Mouse (Mus musculus) c-Kit-negative CD71-positive TER-119-positive erythroid progenitor cells, embryonic 14.5 days (primary cell): ENCODE data around the gene Mark2.

Experiments
- DNase-seq: peaks from one replicate; pipeline ENCODE4 v3.0.0-alpha.2; 2013; ENCODE audit warnings: low read depth, low spot score

Gene Mark2

DNA sequence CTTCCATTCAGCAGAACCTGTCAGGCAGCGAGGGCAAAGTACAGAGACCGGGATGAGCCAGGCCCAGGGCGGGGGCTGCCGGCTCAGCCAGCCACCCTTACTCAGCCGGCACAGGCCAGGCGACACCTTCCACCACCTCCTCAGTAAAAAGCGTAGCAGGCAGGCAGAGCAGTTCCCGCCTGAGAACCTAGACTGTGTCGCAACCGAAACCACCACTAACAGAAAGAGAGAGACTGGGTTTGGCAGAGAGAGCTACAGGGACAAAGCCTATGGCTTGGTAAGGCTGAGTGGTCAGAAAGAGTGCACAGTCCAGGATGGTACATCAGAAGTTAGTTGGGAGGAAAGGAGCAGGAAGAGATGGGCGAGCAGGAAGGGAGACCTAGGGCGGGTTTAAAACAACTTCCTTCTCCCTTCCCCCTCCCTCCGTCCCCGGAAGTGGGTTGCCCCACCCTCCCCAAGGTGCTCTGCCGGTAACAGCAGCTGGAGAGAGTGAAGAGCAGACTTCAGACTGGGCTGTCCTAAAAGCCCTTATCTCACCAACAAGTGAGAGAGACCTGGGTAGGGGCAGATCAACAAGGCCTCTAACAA is 46.5 kb downstream of the Mark2 start:
- DNase-seq: peak; percentile 41

DNA sequence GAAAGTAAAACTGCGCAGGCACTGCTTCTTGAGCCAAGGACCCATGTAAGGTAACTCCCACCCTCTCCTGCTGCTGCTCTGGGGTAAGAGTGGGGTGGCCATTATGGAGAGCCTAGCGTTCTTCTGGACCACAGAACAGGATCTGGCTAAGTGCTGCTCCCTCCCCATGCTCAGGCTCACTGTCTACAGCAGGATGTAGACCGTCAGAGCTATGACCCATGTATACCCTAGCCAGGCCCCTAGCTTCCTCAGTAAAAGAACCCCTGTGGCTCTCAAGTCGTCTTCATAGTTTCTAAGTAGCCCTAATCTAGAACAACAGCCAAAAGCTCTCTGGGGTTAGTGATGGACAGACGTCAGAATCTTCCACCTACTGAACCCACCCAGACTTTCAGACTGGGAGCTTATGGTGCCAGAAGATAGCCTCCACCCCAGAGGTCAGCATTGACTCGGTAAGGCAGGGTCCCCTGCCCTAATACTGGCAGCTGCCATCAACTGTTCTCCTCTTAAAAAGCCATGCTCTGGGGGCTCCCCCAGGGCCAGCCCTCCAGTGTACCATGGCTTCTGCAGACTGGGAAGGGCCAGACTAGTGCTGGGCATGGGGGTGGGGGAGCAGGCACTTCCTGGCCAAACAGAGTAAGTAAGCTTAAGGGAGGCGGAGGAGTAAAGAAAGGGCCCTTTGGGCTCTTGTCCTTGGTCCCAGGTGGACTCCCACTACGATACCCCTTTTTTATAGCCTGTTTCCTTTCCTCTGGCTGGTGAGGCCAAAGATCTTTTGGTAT is 47.4 kb downstream of the Mark2 start:
- no peak for DNase-seq

DNA sequence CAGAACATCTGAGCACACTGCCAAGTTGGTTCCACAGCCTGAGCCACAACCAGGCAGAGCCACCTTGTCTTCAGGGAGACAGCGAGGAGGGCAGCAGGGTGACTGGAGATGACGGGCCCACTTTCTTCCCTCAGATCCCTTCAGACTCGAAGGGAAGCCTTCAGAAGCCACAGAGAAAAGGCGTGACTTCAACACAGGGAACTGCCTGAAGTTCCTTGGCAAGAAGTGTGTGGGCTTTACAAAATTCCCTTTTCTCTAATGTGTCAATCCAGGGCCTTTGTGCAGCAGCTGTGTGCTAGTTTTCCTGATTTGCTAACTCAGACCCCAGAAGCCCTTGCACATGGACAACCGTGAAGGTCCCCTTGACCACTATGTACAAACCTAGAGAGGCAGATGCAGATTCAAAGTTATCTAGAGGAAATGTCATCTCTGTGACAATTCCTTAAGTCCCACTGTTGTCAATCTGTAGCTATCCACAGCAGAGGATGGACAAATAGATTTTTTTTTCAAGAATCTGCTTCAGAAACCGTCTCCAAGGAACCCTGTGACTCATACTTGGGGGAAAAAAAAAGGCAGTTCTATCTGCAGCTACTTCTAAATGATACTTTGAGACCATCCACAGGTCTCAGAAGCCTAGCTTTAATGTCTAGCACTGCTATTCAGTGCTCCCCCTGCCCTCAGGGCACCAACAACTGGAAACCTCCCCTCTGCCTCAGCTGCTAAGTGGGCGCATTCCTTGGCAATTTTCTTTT is 49.5 kb downstream of the Mark2 start:
- no peak for DNase-seq

DNA sequence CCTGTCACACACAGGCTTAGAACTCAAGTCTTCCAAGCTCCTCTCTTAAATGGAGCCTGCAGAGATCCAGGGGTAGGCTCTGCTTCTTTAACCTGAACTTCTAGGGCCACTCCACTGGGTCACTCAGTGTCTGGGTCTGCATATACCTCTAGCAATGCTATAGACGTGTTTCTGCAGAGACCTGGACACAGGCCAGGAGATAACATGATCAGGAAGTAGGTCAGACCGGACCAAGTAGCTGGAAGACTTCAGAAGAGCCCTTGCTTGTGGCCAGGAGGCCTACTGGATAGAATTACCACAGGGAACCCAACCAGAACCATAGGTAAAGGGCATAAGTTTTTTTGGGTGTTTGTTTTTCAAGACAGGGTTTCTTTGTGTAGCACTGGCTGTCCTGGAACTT is 51.9 kb downstream of the Mark2 start:
- no peak for DNase-seq

DNA sequence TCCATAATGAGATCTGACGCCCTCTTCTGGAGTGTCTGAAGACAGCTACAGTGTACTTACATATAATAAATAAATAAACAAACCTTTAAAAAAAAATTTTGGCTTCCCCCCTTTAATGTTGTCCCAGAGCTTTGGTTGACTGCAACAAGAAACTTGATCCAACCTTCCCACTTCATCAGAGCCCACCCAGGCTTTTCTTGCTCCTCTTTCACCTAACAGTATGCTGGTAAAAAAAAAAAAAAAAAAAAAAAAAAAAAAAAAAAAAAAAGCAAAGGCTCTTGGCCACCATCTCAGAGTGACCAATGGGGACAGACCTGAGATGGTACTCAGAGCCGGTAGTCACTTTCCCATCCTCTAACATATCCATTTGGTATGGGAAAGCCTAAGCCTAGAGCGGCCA is 53.4 kb downstream of the Mark2 start:
- DNase-seq: no peak

DNA sequence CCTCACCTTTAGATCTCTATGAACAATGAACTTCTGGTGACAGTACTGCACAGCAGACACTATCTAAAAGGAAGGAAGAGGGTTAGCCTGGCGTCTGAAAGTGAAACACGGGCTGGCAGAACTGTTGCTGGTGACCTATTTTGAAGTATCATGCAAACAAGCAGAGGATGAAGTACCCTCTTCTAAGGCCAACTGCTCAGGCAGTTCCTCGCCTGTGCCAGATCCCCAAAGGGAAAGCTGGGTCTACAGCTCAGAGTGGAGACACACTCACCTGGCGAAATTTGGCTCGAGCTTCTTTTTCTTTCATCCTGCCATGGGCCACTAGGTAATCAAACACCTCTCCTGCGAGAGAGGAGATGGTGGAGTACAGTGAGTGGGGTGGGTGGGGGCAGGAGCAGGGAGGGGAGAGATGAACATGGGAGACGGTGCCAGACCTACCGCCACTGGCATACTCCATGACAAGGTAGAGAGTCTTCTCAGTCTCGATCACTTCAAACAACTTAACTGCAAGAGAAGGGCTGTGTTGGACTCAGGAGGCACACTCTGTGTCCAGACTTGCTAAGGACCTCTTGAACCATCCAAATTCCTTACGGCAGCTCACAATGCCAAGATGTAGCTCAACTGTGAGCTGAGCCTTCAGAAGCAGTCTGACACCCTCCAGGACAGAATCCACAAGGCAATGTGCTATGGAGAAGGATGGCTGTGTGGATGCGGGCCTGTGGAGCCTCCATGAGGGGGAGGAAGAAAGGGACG is 54.9 kb downstream of the Mark2 start:
- no peak for DNase-seq

DNA sequence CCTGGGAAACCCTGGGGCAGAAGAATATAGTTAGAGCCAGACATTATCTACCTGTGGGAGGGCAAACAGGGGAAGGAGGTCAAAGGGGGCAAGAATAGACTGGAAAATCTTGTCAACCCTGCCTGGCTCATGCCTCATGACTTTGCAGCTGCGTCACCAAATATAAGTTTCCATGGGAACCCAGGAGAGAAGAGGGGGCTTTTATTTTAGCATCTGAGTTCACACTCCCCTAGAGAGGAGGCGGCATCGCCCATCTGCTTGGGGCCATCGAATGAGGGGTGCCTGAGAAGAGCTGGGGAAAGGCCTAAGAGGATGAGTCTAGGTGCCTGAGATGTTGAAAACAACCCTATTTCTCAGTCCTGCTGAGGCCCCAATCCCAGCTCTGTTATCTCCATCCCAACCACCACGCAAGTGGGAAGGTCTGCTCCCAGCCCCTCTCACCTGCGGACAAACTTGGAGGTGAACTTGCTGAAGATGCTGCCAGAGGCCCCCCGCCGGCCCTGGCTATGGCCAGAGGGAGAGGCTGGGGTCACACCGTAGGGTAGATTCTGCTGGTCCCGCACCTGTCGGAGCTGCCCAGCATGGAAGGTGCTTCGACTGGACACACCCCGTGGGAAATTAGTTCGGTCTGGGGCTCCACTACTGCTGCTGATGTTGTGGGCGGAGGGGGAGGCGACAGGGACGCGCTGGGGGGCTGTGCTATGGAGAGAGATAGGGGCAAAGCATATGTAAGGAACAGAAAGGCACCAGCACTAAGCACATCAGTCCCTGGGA is 60.9 kb downstream of the Mark2 start:
- DNase-seq: no peak

DNA sequence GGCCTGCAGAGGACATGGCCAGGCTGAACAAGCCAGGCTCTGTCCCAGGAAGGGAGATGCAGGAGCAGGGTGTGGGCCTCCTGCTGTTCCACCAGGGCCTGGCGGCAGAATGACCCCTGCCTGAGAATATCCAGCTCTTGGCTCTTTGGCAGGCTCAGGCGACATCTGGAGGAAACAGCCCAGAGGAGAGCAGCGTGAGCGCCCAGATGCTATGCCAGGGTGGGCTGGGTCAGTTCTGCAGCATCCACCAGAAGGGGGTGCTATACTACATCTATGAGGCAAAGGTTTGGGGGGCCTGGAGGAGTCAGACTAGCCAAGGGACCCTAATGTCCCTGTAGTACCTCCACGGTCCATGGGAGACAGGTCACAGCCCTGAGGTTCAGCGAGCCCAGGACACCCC is 62.5 kb downstream of the Mark2 start:
- no peak for DNase-seq

DNA sequence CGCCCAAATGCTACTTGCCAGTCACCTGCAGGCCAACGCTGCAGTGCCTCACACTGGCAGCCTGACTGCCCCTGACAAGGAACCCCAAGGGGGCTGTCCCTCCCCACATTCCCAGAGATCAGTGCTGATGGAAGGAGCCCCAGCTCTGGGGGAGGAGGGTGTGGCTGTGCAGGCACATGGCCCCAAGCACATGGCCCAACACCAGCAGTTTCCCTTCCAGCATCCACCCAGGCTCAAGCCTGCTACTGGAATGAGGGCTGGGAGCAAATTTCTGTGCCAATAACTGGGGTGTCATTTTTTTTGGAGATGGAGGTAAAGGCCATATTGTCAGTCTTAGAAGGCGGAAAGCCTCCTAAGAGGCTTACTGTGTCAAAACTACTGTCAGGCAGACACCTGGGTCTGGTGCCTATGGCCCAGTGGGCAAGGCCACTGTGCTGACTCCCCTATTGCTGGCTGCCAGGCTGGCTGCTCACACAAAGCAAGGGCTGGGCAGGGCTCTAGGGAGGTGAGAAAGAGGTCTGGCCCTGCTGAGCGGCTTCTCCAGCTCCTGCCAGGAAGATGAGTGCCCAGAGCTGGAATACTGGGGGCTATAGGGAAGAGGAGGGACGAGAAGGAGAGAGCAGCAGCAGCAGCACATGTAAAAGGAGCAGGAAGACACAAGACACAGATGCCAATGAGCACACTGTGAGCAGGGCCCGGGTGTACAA is 63.3 kb downstream of the Mark2 start:
- no peak for DNase-seq

DNA sequence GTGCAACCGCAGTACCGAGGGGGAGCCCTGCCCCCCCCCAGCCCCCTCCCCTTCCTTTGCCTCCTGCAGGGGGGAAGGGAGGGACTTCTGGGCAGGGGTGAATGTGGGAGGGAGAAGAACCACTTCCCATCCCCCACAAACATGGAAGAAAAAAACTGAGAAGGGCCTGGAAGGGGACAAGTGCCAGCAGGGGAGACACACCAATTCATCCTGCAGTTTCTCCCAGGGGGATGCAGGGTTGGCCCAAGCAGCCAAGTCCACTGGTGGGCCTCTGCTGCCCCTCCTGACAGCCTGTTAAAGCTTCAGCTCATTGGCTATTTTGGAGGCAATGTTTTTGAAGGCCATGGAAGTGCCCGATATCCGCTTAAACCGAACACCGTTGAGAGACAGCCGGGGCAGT is 64.9 kb downstream of the Mark2 start:
- no peak for DNase-seq

DNA sequence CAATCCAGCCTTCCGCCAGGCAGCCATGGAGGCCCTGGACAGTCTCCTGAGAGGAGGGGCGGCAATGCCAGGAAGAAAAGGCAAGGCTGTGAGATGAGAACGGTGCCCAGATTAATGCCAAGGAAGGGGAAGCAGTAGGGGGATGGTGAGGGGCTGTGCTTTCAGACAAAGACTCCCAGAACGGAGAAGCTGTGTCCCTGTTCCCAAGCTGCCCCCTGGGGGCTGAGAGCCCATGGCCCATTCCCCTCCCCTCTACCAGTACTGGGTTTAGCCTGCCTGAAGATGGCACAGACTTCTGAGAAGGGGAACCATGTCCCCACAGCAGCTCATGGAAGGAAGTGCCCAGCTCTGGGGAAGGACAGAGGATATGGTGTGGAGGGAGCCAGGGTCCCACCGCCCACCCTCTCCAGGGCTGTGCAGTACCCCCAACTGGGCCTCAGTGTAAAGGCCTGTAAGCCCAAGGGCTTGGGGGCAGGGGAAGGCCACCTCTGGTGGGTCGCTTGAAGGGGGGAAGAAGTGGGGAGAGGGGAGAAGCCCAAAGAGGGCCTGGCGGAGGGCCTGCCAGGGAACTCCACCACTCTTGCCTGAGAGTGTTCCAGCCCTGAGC is 65.5 kb downstream of the Mark2 start:
- no peak for DNase-seq

DNA sequence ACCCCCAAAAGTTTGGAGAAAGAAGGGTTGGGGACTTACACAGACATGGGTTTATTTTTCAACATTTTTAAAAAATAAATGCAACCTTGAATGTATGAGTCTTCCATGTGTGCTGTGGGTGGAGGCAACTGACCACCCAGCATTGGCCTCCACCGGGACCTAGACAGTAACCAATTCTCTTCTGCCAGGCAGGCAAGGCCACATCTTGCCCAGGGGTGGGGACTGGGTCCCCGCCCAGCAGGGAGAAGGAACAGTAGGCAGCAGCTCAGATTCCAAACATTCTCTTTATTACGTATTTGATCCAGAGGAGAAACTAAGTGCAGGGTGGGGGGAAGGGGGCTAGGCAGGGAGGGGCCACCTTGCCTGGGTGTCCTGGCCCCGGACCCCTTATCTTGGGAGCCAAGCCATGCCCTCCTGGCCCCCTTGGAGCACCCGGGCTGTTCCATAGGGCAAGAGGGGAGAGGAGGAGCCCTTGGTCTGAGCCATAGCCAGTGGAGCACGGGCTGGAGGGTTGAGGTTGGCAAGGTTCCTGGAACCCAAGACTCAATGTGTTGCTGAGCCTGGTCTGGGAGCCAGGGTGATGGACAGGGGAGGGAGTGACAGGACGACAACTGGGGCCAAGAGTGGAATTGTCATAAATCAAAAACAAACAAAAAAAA is 66.4 kb downstream of the Mark2 start:
- no peak for DNase-seq

DNA sequence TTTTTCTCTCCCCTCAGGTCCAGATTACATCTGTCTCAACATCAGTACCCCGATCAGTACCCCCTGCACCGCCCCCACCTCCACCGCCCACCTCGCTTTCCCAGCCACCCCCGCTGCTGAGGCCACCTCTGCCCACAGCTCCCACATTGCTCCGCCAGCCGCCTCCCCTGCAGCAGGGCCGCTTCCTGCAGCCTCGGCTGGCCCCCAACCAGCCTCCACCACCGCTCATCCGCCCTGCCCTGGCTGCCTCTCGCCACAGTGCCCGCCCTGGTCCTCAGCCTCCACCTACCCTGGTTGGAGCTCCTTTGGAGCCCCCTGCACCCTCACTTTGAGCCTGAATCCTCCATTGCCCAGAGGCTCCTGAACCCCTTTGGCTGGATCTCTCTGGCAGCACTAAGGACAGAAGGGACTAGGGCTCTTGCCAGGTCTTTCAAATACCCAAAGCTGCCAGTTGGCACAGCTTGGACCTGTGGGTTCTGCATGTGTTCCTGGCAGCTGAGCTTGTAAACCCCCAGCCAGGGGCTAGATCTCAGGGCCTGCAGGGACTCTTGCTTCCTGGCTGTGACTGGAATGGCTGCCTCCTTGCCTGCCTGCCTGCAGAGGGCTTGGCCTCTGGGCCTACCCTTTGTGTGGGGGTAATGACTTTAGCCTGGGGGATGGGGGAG is 67.2 kb downstream of the Mark2 start:
- DNase-seq: no peak

DNA sequence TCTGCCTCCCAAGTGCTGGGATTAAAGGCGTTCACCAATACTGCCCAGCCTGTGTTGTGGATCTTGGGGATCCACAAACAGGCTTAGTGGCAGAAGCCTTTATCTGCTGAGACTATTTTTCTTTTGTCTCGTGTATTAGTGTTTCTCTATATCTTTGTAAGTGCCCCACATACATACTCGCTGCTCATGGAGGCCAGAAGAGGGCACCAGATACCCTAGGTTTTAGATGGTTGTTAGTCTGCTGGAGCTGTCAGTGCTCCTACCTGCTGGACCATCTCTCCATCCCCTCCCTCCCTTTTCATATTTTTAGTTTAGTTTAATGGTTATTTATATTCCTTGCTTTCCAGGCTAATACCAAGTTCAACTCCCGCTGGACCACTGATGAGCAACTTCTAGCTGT is 68.2 kb downstream of the Mark2 start:
- DNase-seq: no peak

DNA sequence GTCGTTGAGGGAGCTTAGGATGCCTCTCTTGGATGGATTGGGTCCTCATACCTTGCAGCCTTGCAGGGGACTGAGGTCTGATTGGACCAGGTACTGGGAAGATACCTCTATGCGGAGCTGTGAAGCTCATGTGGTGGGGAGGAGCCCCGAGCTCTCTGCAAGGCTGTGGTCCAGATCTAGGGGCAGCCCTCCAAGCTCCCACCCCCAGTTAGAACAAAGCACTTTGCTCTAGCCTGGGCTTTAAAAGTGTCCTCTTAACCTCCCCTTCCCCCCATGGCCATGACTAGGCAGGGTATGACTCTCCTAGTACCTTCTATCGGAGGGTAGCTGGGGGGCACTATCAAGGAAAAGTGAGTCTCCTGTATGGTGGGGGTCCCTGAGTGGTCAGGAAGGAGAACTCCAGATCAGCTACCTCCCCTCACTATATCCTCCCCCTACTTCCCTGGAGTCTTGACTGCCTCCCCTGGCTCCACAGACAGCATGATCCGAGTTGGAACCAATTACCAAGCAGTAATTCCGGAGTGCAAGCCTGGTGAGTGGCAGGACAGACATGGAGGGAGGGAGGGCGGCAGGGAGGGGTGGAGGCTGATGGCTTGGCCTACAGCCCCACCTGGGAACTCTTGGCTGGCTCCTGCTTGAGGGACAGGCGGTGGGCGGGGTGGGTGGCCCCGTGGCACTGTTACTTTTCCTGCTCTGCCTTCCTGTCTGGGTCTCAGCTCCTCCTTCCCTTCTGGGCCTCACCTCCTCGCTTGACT is 72.2 kb downstream of the Mark2 start:
- DNase-seq: no peak

DNA sequence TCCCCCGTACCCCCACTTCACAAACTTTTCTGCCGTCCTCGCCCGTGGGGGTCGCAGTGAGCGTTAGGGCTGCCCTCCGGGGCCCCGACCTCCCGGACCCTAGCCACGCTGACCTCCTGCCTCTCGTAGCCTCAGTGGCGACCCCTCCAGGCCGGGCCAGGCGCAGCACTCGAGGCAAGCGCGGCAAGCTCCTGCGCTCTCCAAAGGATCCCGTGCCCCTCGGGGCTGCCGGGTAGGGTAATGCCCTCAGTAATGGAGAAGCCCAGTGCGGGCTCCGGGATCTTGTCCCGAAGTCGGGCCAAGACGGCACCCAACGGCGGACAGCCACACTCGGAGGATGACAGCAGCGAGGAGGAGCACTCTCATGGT is 73.0 kb downstream of the Mark2 start:
- no peak for DNase-seq

DNA sequence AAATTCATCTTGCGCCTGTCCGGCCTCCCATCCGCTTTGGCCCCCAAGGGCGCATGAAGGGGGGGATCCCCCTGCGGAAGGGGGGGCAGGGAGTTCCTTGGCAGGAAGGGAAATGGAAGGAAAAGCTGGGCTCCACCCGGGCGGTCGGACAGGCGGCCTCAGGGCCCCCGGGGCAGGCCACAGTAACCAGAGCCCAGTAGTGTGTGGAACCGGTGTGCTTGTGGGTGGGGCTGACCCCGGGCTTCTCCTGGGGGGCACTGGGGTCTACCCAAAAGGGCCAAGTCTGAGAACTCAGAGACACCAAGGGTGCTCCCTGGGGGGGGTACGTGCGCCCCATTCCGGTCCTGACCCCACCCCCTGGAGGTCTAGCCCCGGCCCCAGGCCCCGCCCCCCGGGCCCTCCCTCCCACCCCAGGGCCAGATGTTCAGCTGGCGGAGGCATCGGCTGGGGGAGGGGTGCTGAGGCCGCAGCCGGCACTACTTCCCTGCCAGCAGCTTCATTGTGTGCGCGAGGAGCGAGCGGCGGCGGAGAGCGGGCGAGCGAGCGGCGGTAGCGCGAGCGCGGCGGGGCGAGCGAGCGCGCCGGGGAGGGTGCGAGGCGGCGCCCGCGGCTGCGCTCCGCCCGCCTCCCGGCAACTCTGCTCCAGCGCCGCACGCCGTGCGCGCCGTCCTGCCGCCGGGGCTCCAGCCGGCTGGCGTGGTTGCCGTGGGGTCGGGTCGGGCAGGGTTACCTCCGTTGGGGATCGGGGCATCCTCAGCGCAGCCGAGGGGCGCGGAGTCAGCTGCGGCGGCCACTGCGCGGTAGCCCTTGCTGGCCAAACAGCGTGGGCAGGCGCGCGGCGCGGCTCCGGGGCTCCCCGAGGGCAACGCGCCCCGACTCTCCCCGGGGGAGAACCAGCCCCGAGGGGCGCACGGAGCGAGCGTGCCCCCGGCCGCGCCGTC is 73.6 kb downstream of the Mark2 start:
- DNase-seq: no peak
